Mouse (Mus musculus) kidney, adult 11 months (tissue): ENCODE measurements at regions not wholly inside any gene's neighbourhood (a gene's known extent, or its start where the extent isn't known, plus 50 kb on each side); places are given as distances from the start of the nearest gene placed in this dataset.
"Not testable (repeated sequence)": the region's sequence is repeated elsewhere in the genome, so short reads cannot be mapped to it uniquely, and the experiment has no call there.

Experiments used
- DNase-seq: peaks from one replicate; pipeline ENCODE4 v3.0.0; 2022

- no peak for DNase-seq
Observed at GRCm38 (mm10) chr17:69821901-69822300, 147.0 kb upstream of the Dlgap1 start.

GRCm38 (mm10) chr17:69822921-69823320 lies 146.0 kb upstream of the Dlgap1 start:
- no peak for DNase-seq

- DNase-seq = no peak
Observed at GRCm38 (mm10) chr17:69841308-69841707, 127.6 kb upstream of the Dlgap1 start.

GRCm38 (mm10) chr17:69848306-69848705 lies 120.6 kb upstream of the Dlgap1 start:
- DNase-seq = no peak

- no peak for DNase-seq
Observed at GRCm38 (mm10) chr17:69850075-69850474, 118.8 kb upstream of the Dlgap1 start.

- DNase-seq = not testable (repeated sequence)
Observed at GRCm38 (mm10) chr17:69879958-69880357, 88.9 kb upstream of the Dlgap1 start.

- no peak for DNase-seq
Observed at GRCm38 (mm10) chr17:69893980-69894379, 74.9 kb upstream of the Dlgap1 start.
